Mouse (Mus musculus): Measurements from ENCODE around the gene Dnal1. TPM values are rescaled to one million over a fixed set of nuclear protein-coding genes. Genes with fewer than 3 reads are reported as not detected.

Dnal1 gene
- total RNA-seq, 4 experiments from 2014 or later: 6.2 to 7.8 (median 7.0) TPM

- no peak for DNase-seq (ENCODE audit: low spot score)
These were observed 12.7 kb downstream of the Dnal1 start for GRCm38 (mm10) chr12:84126899-84127298.

- no peak for DNase-seq (ENCODE audit: low spot score)
These were observed 14.4 kb downstream of the Dnal1 start for GRCm38 (mm10) chr12:84128576-84128975.

GRCm38 (mm10) chr12:84129931-84130330 is 15.8 kb downstream of the Dnal1 start:
- no peak for DNase-seq (ENCODE audit: low spot score)

DNA sequence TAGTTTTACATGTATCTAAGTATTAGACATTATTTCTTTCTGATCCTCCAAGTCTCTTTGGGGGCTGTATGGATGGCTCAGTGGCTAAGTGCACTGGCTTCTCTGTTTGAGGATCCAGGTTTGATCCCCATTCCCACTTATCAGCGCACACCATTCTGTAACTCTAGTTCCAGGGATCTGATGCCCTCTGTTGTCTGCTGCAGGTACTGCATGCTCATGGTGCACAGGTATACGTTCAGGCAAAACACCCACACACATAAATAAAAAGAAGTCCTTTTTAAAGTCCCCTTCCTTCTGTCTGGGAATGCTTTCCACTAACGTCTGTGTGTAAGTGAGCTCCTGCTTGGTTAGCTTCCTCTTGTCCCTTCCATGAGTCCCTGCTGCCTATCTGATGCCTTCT is 18.1 kb downstream of the Dnal1 start:
- DNase-seq (ENCODE audit: low spot score): no peak

DNA sequence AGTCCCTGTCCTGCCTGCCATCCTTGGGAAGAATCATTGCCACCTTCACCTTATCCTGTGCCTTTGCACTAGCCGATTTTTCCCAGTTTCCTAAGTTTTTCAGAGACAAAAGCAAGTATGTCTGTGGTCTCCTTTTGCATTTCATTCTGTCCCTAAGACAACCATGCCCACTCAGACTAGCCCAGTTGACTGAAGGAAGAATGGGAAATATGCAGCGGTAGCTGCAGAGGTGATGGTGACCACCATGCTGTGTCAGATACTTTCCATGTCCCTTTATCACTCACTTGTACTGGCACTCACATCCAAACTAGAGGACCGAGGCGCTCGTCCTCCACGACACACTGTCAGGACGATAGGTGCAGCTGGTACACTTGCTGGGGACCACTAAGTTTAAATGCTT is 23.0 kb downstream of the Dnal1 start:
- DNase-seq (ENCODE audit: low spot score): no peak

DNA sequence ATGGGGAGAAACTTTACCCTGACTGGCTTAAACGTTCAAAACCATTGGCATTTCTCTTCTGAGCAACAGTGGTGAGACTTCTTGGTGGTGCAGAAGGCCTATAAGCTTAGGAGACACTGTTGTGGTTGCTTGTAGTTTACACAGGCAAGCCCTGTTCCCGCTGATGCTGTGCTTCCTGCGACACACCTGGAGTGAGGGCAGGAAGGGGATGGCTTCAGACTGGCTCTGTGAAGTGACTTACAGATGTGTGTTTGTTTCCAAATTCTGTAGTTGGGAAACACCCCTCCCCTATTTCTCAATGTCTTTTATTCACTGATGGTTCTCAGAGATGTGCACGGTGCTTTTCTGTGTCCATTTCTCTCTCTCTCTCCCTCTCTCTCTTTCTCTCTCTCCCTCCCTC is 26.0 kb downstream of the Dnal1 start:
- DNase-seq (ENCODE audit: low spot score): no peak

GRCm38 (mm10) chr12:84141271-84141670 is 27.1 kb downstream of the Dnal1 start:
- DNase-seq (ENCODE audit: low spot score): no peak

GRCm38 (mm10) chr12:84142281-84143050 is 28.3 kb downstream of the Dnal1 start:
- DNase-seq (ENCODE audit: low spot score): no peak

GRCm38 (mm10) chr12:84147954-84148621 is 33.9 kb downstream of the Dnal1 start, which contains the start of gene Pnma1:
Pnma1 (minus strand) TSS chr12:84148489.
- DNase-seq (ENCODE audit: low spot score): peak; percentile 61

GRCm38 (mm10) chr12:84148622-84149012 is 34.5 kb downstream of the Dnal1 start:
- DNase-seq (ENCODE audit: low spot score): no peak

GRCm38 (mm10) chr12:84149971-84150370 is 35.8 kb downstream of the Dnal1 start:
- DNase-seq (ENCODE audit: low spot score): no peak

DNA sequence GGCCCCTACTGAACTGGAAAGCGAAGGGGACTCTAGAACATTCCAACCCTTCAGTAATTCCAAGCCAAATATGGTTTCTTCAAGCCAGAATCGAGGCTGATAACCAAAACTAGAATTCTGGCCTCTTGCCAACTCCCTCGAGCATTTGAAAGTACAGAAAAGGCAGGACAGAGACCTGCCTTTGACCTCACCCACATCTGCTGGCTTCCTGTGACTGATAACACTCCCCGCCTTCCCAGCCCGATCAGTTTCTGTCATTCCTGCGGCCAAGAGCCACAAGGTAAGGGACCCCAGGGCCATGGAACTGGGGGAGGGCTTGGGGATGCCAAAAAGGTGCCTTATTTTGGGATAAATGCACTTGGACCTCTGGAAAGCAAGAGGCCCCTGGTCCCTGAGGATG is 36.8 kb downstream of the Dnal1 start:
- no peak for DNase-seq (ENCODE audit: low spot score)

DNA sequence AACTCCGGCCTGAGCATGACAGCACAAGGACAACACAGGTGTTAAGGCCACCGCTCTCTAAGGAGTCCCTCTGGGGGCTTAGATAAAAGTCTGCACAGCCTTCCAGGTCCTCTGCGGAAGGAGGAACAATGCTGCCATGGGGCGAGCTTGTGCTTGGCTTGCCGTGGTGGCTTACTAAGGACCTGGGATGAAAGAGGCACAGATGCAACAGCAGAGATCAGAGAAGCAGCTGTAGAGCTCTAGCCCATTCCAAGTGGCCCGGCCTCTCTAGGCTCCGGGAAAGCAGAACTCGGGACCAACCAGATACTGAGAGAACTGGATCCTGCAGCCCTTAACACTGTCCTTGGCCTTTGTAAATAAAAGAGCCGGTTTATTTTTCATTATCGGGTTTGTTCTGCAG is 37.7 kb downstream of the Dnal1 start:
- DNase-seq (ENCODE audit: low spot score): no peak

DNA sequence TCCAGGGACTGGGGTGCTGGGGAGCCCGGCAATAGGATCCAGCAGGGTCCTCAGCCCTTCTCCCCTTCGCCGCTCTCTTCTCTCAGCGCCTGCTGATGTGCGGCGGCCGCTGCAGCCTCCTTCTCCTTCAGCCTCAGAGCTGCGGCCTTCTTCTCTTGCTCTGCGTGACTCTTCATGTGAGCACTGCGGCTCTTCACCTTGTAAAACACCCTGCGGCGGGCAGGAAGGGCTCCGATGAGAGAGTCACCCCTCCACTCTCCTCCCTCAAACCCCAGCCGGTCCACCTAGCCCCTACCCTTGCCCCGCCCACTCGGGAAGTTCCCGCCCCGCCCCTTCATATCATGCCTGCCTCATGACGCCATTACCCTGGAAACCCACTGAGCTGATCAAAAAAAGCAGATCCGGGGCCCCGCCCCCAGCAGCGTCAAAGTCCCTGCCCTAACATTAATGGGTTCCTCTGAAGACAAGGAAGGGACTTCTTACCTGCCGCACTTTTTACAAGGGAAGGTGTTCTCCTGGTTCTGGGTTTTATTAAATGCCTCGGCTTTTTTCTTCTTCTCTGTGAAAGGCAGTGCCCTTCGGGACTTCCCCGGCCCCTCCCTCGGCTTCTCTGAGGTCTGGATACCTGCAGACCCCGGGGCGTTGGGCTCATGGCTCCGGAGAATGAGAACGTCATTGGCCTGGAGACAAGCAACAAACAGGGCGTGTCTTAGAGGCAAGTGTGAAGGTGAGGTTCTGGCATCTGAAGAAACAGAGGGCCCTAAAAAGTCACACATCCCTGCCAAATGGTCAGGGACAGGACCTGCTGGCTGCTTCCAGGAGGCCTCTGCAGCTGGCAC is 38.4 kb downstream of the Dnal1 start:
- DNase-seq (ENCODE audit: low spot score): no peak

DNA sequence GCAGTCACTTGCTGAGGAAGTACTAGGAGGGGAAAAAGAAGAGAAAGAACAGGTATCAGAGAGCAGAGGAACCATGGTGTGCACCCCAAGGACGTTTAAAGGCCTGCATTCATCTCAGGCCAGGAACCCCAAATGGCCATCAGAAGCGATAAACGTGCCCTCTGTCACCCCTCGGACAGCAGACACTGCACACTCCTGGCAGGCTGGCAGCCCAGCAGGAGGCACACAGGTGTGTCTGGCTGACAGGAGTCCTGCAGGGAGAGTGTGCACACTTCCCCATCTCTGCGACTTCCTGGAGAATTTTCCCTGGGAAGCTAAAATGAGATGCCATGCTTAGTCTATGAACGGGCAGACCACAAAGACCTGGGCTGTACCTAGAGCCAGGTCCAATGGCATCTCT is 39.2 kb downstream of the Dnal1 start:
- no peak for DNase-seq (ENCODE audit: low spot score)

- peak; percentile 74 for DNase-seq (ENCODE audit: low spot score)
These were observed 40.8 kb downstream of the Dnal1 start for GRCm38 (mm10) chr12:84154786-84155522.

DNA sequence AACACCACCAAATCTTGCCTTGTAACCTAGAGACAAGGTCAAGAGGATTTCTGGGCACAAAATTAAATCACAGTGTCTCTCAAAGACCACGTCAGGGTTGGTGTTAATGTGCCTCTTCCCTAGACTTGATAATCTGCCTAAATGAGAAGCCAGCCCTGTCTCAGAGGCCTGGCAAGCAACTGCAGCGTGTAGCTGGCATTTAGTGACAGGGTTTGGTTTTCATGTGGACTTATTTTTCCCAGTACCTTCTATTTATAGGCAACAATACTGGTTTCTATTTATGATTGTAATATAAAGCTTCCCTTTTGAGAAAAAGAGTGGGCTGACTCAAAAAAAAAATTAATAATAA is 41.3 kb downstream of the Dnal1 start:
- DNase-seq (ENCODE audit: low spot score): no peak

- no peak for DNase-seq (ENCODE audit: low spot score)
These were observed 42.0 kb downstream of the Dnal1 start for GRCm38 (mm10) chr12:84156210-84156609.

DNA sequence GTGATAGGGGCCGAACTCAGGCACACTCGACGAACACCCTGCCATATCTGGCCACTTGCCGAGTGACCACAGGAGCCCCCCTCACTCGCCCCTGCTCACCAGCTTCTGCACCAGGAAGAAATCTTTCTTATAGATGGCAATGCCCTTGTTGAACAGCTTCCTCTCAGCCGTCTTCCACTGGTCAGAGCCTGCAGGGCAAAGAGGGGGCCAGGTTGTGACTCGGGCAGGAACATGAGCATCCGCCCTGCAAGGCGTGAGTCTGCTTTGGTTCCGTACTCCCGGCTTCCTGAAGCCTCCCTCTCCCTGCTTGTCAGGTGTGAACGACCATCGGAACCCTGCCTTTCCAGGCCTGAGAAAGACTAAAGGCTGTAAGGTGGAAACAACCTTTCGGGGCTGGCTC is 44.0 kb downstream of the Dnal1 start:
- no peak for DNase-seq (ENCODE audit: low spot score)

GRCm38 (mm10) chr12:84160491-84160890 is 46.3 kb downstream of the Dnal1 start:
- no peak for DNase-seq (ENCODE audit: low spot score)

DNA sequence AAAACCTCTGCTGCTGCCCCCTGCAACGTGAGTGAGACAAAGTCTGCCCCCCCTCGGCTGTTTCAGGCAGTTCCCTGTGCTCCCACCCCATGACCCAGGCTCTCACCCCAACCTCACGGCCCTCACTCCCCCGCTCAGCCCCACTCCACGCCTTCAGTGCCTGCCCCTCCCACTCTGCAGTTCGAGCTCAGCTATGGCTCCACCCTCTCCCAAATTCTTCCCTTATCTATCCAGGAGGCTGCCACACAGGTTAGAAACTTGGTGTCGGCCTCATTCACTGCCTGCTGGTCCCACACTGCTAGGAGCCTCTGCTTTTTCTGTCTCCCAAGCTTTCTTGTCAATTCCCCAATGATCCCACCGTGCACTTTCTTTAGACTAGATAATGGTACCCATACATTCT is 47.0 kb downstream of the Dnal1 start:
- no peak for DNase-seq (ENCODE audit: low spot score)

Measured in heart, adult 8-10 months (tissue).